Mouse (Mus musculus) hindbrain, embryonic 13.5 days (tissue): ENCODE measurements around the gene Cfap36. TPM values are rescaled to one million over a fixed set of nuclear protein-coding genes. Genes with fewer than 3 reads are reported as not detected.

Experiments
- ATAC-seq: fragments of 200-750 bp; cut with Nextera tagmentation; 2 replicates; pipeline ENCODE4 v1.8.0; 2017; ENCODE audit warnings: moderate TSS enrichment; ENCODE audit not compliant: low FRiP score
- H3K27ac ChIP-seq: fragments of 300-500 bp; sonication (generic); 2 replicates; pipeline ENCODE4 v1.5.1; 2015; ENCODE audit warnings: inconsistent platforms, mild to moderate bottlenecking, moderate library complexity
- H3K27me3 ChIP-seq: fragments of 300-500 bp; sonication (generic); 2 replicates; pipeline ENCODE4 v1.6.1; 2015; ENCODE audit warnings: mild to moderate bottlenecking, inconsistent platforms
- H3K36me3 ChIP-seq: fragments of 300-500 bp; sonication (generic); 2 replicates; pipeline ENCODE4 v1.6.1; 2015; ENCODE audit warnings: mild to moderate bottlenecking, inconsistent platforms
- H3K4me1 ChIP-seq: fragments of 300-500 bp; sonication (generic); replicated peaks from 2 replicates; pipeline ENCODE4 v1.6.1; 2015; ENCODE audit warnings: inconsistent platforms
- H3K4me2 ChIP-seq: fragments of 300-500 bp; sonication (generic); 2 replicates; pipeline ENCODE4 v1.6.1; 2015; ENCODE audit warnings: inconsistent platforms, mild to moderate bottlenecking, moderate library complexity
- H3K4me3 ChIP-seq: fragments of 300-500 bp; sonication (generic); 2 replicates; pipeline ENCODE4 v1.5.1; 2015; ENCODE audit warnings: mild to moderate bottlenecking, inconsistent platforms
- H3K9ac ChIP-seq: fragments of 300-500 bp; sonication (generic); 2 replicates; pipeline ENCODE4 v1.6.1; 2015; ENCODE audit warnings: mild to moderate bottlenecking, inconsistent platforms
- H3K9me3 ChIP-seq: fragments of 300-500 bp; sonication (generic); 2 replicates; pipeline ENCODE4 v1.6.1; 2016; ENCODE audit warnings: inconsistent platforms
- WGBS: fragments of 180-500 bp; shearing (Covaris S2); methylation state at CpG from one replicate; pipeline ENCODE4 v1.1.7; 2015; 5-methylcytosine and 5-hydroxymethylcytosine counted together
- polyA plus RNA-seq: library from polyadenylated mRNA; unstranded; fragments of >200 nt; fragmentation: Nextera tagmentation; extraction: Ambion mirVana; gene quantifications from 2 replicates; pipeline ENCODE4 v1.2.1, GENCODE M21; 2015

Cfap36 gene
- polyA plus RNA-seq, 1 experiment from 2014 or later = 126 TPM

GRCm38 (mm10) chr11:29237364-29237763 lies 9.8 kb downstream of the Cfap36 start:
- Histone ChIP-seq H3K9me3 (no peaks in the 10 kb centered on the region), H3K27ac (no peak overlapping the region), H3K9ac (no peak overlapping the region), H3K4me3 (no peak overlapping the region), H3K4me2 (no peak overlapping the region), H3K27me3 (no peaks in the 10 kb centered on the region), H3K4me1 (no peaks in the 10 kb centered on the region), H3K36me3 (peaks cover 31% of the 10 kb centered on the region)
- no peak for ATAC-seq

GRCm38 (mm10) chr11:29233569-29233968 lies 13.6 kb downstream of the Cfap36 start:
- peaks cover 42% of the 10 kb centered on the region for H3K36me3 ChIP-seq
- H3K9me3 ChIP-seq = no peaks in the 10 kb centered on the region
- no peak overlapping the region for H3K9ac ChIP-seq
- no peak for ATAC-seq
- H3K4me3 ChIP-seq = no peak overlapping the region
- WGBS = 90% methylated on average over 1 of the region's 1 CpGs
- no peak overlapping the region for H3K4me2 ChIP-seq
- no peaks in the 10 kb centered on the region for H3K27me3 ChIP-seq
- H3K27ac ChIP-seq = no peak overlapping the region
- no peaks in the 10 kb centered on the region for H3K4me1 ChIP-seq

DNA sequence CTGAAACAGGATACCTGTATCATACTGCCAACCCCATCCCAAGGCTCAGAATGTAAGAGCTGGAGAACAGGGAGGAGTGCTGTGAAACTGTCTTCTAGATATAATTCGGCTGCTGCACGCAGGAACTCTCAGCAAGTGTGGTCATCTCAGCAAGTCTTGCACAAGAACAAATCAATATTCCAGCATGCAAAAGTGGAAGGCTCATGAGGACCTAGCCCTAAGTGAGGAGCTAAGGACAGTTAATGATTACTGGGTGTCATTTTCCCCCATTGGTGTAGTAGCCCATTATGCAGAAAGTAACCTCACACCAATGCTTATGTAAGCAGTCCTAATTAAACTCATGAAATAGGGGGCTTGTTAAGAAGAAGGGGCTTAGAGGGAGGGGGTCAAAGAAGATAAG lies 18.3 kb downstream of the Cfap36 start:
- Histone ChIP-seq H3K27ac (no peak overlapping the region), H3K9ac (no peak overlapping the region), H3K4me3 (no peak overlapping the region), H3K4me2 (no peak overlapping the region), H3K27me3 (no peaks in the 10 kb centered on the region), H3K9me3 (no peaks in the 10 kb centered on the region), H3K36me3 (peaks cover 58% of the 10 kb centered on the region), H3K4me1 (no peaks in the 10 kb centered on the region)
- 98% methylated on average over 2 of the region's 2 CpGs for WGBS
- ATAC-seq = no peak

GRCm38 (mm10) chr11:29224754-29225153 lies 22.5 kb downstream of the Cfap36 start:
- Histone ChIP-seq H3K36me3 (peaks cover 66% of the 10 kb centered on the region), H3K4me1 (no peaks in the 10 kb centered on the region), H3K27ac (no peak overlapping the region), H3K9me3 (no peaks in the 10 kb centered on the region), H3K4me2 (no peak overlapping the region), H3K9ac (no peak overlapping the region), H3K27me3 (no peaks in the 10 kb centered on the region), H3K4me3 (no peak overlapping the region)
- no peak for ATAC-seq
- WGBS = 91% methylated on average over 2 of the region's 2 CpGs

- H3K9me3 ChIP-seq = no peaks in the 10 kb centered on the region
- WGBS = 97% methylated on average over 5 of the region's 5 CpGs
- H3K4me3 ChIP-seq = no peak overlapping the region
- no peak for ATAC-seq
- H3K27me3 ChIP-seq = no peaks in the 10 kb centered on the region
- H3K9ac ChIP-seq = no peak overlapping the region
- peaks cover 57% of the 10 kb centered on the region for H3K36me3 ChIP-seq
- no peak overlapping the region for H3K27ac ChIP-seq
- no peak overlapping the region for H3K4me2 ChIP-seq
- H3K4me1 ChIP-seq = no peaks in the 10 kb centered on the region
Observed at GRCm38 (mm10) chr11:29222310-29222709, 24.9 kb downstream of the Cfap36 start.

DNA sequence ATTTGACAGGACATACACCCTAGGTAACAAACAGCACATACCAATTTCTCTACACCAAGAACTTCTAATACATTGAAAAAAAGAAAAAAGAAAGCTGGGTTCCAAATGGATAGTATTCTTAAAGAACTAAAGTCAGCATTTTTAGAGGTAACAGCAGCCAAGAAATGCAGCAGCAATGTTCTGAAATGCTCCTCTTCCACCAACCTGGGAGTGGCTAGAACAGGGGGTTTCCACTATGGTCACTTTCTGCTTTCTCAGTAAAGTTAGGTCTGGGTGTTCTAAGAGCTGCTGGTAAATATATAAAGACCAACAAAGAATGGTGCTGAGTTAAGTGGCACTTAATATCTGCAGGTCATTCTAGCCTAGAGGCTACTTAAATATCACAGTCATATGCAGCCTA lies 28.2 kb downstream of the Cfap36 start:
- Histone ChIP-seq H3K27me3 (no peaks in the 10 kb centered on the region), H3K9me3 (no peaks in the 10 kb centered on the region), H3K9ac (no peak overlapping the region), H3K4me1 (no peaks in the 10 kb centered on the region), H3K36me3 (peaks cover 70% of the 10 kb centered on the region), H3K27ac (no peak overlapping the region), H3K4me3 (no peak overlapping the region), H3K4me2 (no peak overlapping the region)
- no peak for ATAC-seq

DNA sequence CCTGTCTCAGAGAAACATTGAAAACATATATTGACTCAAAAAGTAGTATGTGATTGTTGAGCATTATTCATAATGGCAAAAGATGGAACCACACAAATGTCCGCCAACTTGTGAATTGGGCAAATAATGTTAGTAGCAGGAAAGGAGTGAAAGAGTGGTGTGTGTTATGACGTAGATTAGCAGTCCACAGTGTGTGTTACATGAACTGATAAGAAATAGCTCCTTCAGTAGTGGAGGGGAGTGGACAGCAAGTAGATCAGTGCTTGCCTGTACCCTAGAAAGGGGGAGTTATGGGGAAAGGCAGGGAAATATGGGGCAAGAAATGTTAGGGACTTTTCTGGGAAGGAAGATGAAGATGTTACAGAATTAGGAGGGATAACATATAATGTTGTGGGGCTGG lies 31.0 kb downstream of the Cfap36 start:
- Histone ChIP-seq H3K4me1 (no peaks in the 10 kb centered on the region), H3K4me3 (no peak overlapping the region), H3K27me3 (no peaks in the 10 kb centered on the region), H3K36me3 (peaks cover 64% of the 10 kb centered on the region), H3K27ac (no peak overlapping the region), H3K4me2 (no peak overlapping the region), H3K9ac (no peak overlapping the region), H3K9me3 (no peaks in the 10 kb centered on the region)
- 97% methylated on average over 2 of the region's 2 CpGs for WGBS
- ATAC-seq = no peak

- H3K9ac ChIP-seq = no peak overlapping the region
- H3K36me3 ChIP-seq = peaks cover 27% of the 10 kb centered on the region
- no peak overlapping the region for H3K4me2 ChIP-seq
- no peaks in the 10 kb centered on the region for H3K27me3 ChIP-seq
- no peaks in the 10 kb centered on the region for H3K4me1 ChIP-seq
- no peak for ATAC-seq
- no peak overlapping the region for H3K27ac ChIP-seq
- WGBS = 88% methylated on average over 2 of the region's 2 CpGs
- no peak overlapping the region for H3K4me3 ChIP-seq
- no peaks in the 10 kb centered on the region for H3K9me3 ChIP-seq
Observed at GRCm38 (mm10) chr11:29209774-29210173, 37.4 kb downstream of the Cfap36 start.

- ATAC-seq = no peak
- Histone ChIP-seq H3K9me3 (no peaks in the 10 kb centered on the region), H3K4me3 (no peak overlapping the region), H3K27ac (no peak overlapping the region), H3K27me3 (no peaks in the 10 kb centered on the region), H3K36me3 (peaks cover 35% of the 10 kb centered on the region), H3K4me1 (no peaks in the 10 kb centered on the region), H3K9ac (no peak overlapping the region), H3K4me2 (no peak overlapping the region)
- WGBS = 91% methylated on average over 5 of the region's 5 CpGs
Observed at GRCm38 (mm10) chr11:29203653-29204052, 43.6 kb downstream of the Cfap36 start.

DNA sequence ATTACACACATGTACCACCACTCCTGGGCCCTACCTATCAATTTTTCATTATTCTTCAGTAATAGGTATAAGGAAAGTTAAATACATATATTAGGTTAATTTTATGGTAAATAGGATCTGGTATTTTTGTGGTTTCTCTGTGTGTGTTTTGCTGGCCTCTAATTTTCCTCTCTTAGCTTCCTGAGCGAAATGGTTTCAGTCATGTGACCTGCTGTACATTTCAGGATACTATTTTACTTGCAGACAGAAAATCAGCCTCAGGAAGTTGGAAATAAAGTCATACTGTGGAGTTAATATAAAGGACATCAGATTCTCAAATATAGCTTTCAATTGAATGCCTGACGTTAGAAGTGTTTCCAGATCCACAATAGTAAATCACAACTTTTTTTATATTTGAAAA lies 58.2 kb downstream of the Cfap36 start:
- Histone ChIP-seq H3K4me3 (no peak overlapping the region), H3K9ac (no peak overlapping the region), H3K4me2 (no peak overlapping the region), H3K27me3 (no peaks in the 10 kb centered on the region), H3K27ac (no peak overlapping the region), H3K4me1 (no peaks in the 10 kb centered on the region), H3K36me3 (peaks cover 48% of the 10 kb centered on the region), H3K9me3 (no peaks in the 10 kb centered on the region)
- WGBS = 92% methylated on average over 2 of the region's 2 CpGs
- no peak for ATAC-seq

DNA sequence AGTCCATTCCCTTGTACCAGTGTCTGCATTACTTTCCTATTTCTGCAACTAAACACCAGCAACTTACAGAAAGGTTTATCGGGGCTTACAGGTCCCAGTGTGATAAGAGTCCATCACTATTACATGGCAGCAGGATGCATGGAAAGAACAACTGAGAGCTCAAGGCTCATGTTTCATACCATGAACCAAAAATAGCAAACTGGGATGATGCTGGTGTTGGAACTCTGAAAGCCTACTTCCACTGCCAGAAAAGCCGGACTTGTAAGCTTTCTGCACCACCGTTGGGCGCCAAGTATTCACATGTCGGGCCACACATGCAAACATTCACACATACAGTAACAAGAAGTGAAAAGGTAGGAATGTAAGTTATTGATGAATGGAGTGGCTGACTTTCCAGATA lies 65.5 kb downstream of the Cfap36 start:
- no peaks in the 10 kb centered on the region for H3K4me1 ChIP-seq
- peaks cover 37% of the 10 kb centered on the region for H3K36me3 ChIP-seq
- ATAC-seq = no peak
- H3K9ac ChIP-seq = no peak overlapping the region
- H3K4me2 ChIP-seq = no peak overlapping the region
- WGBS = 97% methylated on average over 5 of the region's 5 CpGs
- H3K4me3 ChIP-seq = no peak overlapping the region
- no peak overlapping the region for H3K27ac ChIP-seq
- no peaks in the 10 kb centered on the region for H3K9me3 ChIP-seq
- no peaks in the 10 kb centered on the region for H3K27me3 ChIP-seq

- no peak overlapping the region for H3K4me2 ChIP-seq
- no peak overlapping the region for H3K27ac ChIP-seq
- H3K4me1 ChIP-seq = no peaks in the 10 kb centered on the region
- H3K4me3 ChIP-seq = no peak overlapping the region
- no peak overlapping the region for H3K9ac ChIP-seq
- ATAC-seq = no peak
- no peaks in the 10 kb centered on the region for H3K27me3 ChIP-seq
- H3K9me3 ChIP-seq = no peaks in the 10 kb centered on the region
- peaks cover 26% of the 10 kb centered on the region for H3K36me3 ChIP-seq
- 79% methylated on average over 3 of the region's 3 CpGs for WGBS
Observed at GRCm38 (mm10) chr11:29180657-29181056, 66.6 kb downstream of the Cfap36 start.

DNA sequence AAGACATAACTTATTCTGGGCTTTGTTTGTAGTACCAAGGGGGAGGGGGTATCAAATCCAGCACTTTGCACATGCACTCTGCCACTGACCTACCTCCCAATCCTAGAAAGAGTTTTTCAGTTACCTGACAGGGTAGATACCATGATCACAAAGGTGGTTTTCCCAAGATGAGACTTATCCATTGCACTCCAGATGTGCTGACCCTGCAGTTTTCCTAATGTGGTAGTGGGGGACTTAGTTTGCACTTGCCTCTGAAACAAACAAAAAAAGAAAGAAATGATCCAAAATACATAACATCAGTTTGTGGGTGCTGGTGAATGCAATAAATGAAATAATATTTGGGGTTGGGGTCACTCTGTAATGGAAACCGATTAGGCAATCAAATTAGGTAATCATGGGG lies 67.9 kb downstream of the Cfap36 start:
- Histone ChIP-seq H3K4me2 (no peak overlapping the region), H3K36me3 (peaks cover 14% of the 10 kb centered on the region), H3K4me1 (no peaks in the 10 kb centered on the region), H3K27ac (no peak overlapping the region), H3K9ac (no peak overlapping the region), H3K4me3 (no peak overlapping the region), H3K9me3 (no peaks in the 10 kb centered on the region), H3K27me3 (no peaks in the 10 kb centered on the region)
- ATAC-seq = no peak
- WGBS = 100% methylated on average over 1 of the region's 1 CpGs
